Mouse (Mus musculus) myocyte (in vitro differentiated cells): ENCODE data around the gene Pde8a. TPM values are rescaled to one million over a fixed set of nuclear protein-coding genes. Genes with fewer than 3 reads are reported as not detected.

Source experiments
- H3K27me3 ChIP-seq: one replicate; pipeline ENCODE4 v1.6.1; 2011; ENCODE audit not compliant: control insufficient read depth, insufficient read depth, insufficient read length
- H3K36me3 ChIP-seq: one replicate; pipeline ENCODE4 v1.6.1; 2011; ENCODE audit not compliant: control insufficient read depth, insufficient read depth
- H3K4me2 ChIP-seq: one replicate; pipeline ENCODE4 v1.6.1; 2011; ENCODE audit warnings: low read depth, control low read depth
- H3K4me3 ChIP-seq: one replicate; pipeline ENCODE4 v1.5.1; 2011; ENCODE audit warnings: mild to moderate bottlenecking, control low read depth, moderate library complexity
- H3K79me2 ChIP-seq: one replicate; pipeline ENCODE4 v1.6.1; 2011; ENCODE audit not compliant: control insufficient read depth, insufficient read depth
- H3ac ChIP-seq: one replicate; pipeline ENCODE4 v1.6.1; 2011; ENCODE audit not compliant: control insufficient read depth, insufficient read length
- CEBPB ChIP-seq: IDR thresholded peaks from 2 replicates; pipeline ENCODE4 v1.6.1; 2011; ENCODE audit warnings: mild to moderate bottlenecking, moderate library complexity; ENCODE audit not compliant: poor library complexity, insufficient read depth, severe bottlenecking
- E2F4 ChIP-seq: IDR thresholded peaks from one replicate; pipeline ENCODE4 v1.6.1; 2011; ENCODE audit warnings: mild to moderate bottlenecking, control low read depth, moderate library complexity; ENCODE audit not compliant: insufficient read depth
- MAX ChIP-seq: IDR thresholded peaks from one replicate; pipeline ENCODE4 v1.6.1; 2011; ENCODE audit warnings: low read depth, mild to moderate bottlenecking, control low read depth
- MYOD1 ChIP-seq, 3 experiments: IDR thresholded peaks; one replicate each; pipeline ENCODE4 v1.6.1; 2011; ENCODE audit warnings: control low read depth in 2 of 3, low read depth in 2 of 3, mild to moderate bottlenecking in 2 of 3, moderate library complexity in 1 of 3; ENCODE audit not compliant: insufficient read length in 2 of 3, control insufficient read depth in 1 of 3
- MYOG ChIP-seq, 3 experiments: IDR thresholded peaks; one replicate each; pipeline ENCODE4 v1.6.1; 2011; ENCODE audit warnings: control low read depth in 2 of 3, low read depth in 2 of 3, mild to moderate bottlenecking in 2 of 3; ENCODE audit not compliant: insufficient read length in 2 of 3, control insufficient read depth in 1 of 3, insufficient read depth in 1 of 3
- POLR2A ChIP-seq: IDR thresholded peaks from one replicate; pipeline ENCODE4 v1.6.1; 2011; ENCODE audit warnings: low read depth, mild to moderate bottlenecking, control low read depth, moderate library complexity; ENCODE audit not compliant: insufficient read length
- POLR2AphosphoS2 ChIP-seq: IDR thresholded peaks from one replicate; pipeline ENCODE4 v1.6.1; 2011; ENCODE audit warnings: low read depth, control low read depth; ENCODE audit not compliant: insufficient read length
- REST ChIP-seq: IDR thresholded peaks from one replicate; pipeline ENCODE4 v1.6.1; 2011; ENCODE audit warnings: mild to moderate bottlenecking, control low read depth, moderate library complexity; ENCODE audit not compliant: insufficient read depth, insufficient read length
- SRF ChIP-seq: IDR thresholded peaks from one replicate; pipeline ENCODE4 v1.6.1; 2011; ENCODE audit warnings: low read depth; ENCODE audit not compliant: control insufficient read depth, insufficient read length
- TCF12 ChIP-seq: IDR thresholded peaks from one replicate; pipeline ENCODE4 v1.6.1; 2011; ENCODE audit warnings: mild to moderate bottlenecking, control low read depth; ENCODE audit not compliant: poor library complexity, insufficient read depth, severe bottlenecking
- TCF3 ChIP-seq: IDR thresholded peaks from one replicate; pipeline ENCODE4 v1.6.1; 2011; ENCODE audit warnings: low read depth, control low read depth; ENCODE audit not compliant: insufficient read length
- USF1 ChIP-seq: IDR thresholded peaks from one replicate; pipeline ENCODE4 v1.6.1; 2011; ENCODE audit warnings: low read depth, mild to moderate bottlenecking, control low read depth, moderate library complexity
- polyA plus RNA-seq: library from polyadenylated mRNA; unstranded; fragments of >200 nt; fragmentation: generic; extraction: Trizol; gene quantifications from one replicate; pipeline ENCODE4 v1.2.1, GENCODE M21; 2012; ENCODE audit warnings: missing spikeins

Pde8a gene
- polyA plus RNA-seq, 1 experiment: 3.5 TPM

GRCm38 (mm10) chr7:81281240-81281639 is 67.8 kb downstream of the Pde8a start:
- H3K27me3 ChIP-seq: no peaks in the 10 kb centered on the region

DNA sequence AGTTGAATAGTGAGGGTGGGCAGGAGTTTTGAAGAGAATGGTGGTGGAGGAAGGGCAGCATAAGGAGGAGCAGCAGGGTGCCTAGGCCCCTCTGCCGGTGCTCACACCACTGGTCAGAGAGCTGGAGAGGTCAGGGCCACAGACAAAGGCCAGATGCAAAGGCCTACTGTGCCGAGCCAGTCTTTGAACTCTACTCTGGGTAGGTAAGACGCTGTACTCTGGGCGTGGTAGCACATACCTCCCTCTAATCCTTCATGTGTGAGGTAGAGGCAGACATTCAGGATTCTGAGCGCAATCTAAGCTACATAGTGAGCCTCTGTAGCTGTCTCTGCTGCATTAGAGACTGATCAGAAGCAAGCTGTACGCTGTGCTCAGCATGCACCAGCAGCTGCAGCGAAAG is 73.1 kb downstream of the Pde8a start:
- H3K27me3 ChIP-seq: no peaks in the 10 kb centered on the region
- H3K36me3 ChIP-seq: no peaks in the 10 kb centered on the region
- H3K4me2 ChIP-seq: no peak overlapping the region
- TF ChIP-seq MAX (no peak), POLR2A (no peak), MYOG (IDR thresholded peaks at IDR 0.05; ENCODE audit: control insufficient read depth in 1 of 3, insufficient read depth in 1 of 3, insufficient read length in 2 of 3, low read depth in 2 of 3) (no peak), SRF (no peak), CEBPB (no peak), TCF12 (no peak), MYOD1 (IDR thresholded peaks at IDR 0.05; ENCODE audit: control insufficient read depth in 1 of 3, insufficient read length in 2 of 3, low read depth in 2 of 3) (no peak)
- no peak overlapping the region for H3ac ChIP-seq
- no peaks in the 10 kb centered on the region for H3K79me2 ChIP-seq
- no peak overlapping the region for H3K4me3 ChIP-seq

More at GRCm38 (mm10) chr7:81281240-81281639, 67.8 kb downstream of the Pde8a start:
- TF ChIP-seq POLR2AphosphoS2 (no peak), CEBPB (no peak), TCF12 (no peak), MAX (no peak), REST (no peak), TCF3 (no peak), MYOD1 (IDR thresholded peaks at IDR 0.05; ENCODE audit: control insufficient read depth in 1 of 3, insufficient read length in 2 of 3, low read depth in 2 of 3) (no peak), POLR2A (no peak), SRF (no peak), MYOG (IDR thresholded peaks at IDR 0.05; ENCODE audit: control insufficient read depth in 1 of 3, insufficient read depth in 1 of 3, insufficient read length in 2 of 3, low read depth in 2 of 3) (no peak), E2F4 (no peak), USF1 (no peak)
- no peak overlapping the region for H3K4me2 ChIP-seq
- no peaks in the 10 kb centered on the region for H3K79me2 ChIP-seq
- no peak overlapping the region for H3K4me3 ChIP-seq
- no peak overlapping the region for H3ac ChIP-seq
- no peaks in the 10 kb centered on the region for H3K36me3 ChIP-seq

- H3K4me3 ChIP-seq: no peak overlapping the region
- H3ac ChIP-seq: no peak overlapping the region
- H3K27me3 ChIP-seq: no peaks in the 10 kb centered on the region
- H3K36me3 ChIP-seq: no peaks in the 10 kb centered on the region
- no peaks in the 10 kb centered on the region for H3K79me2 ChIP-seq
- TF ChIP-seq TCF3: no peak
- TF ChIP-seq TCF12: no peak
- TF ChIP-seq POLR2A: no peak
- no peak for TF ChIP-seq CEBPB
- TF ChIP-seq MAX: no peak
- H3K4me2 ChIP-seq: no peak overlapping the region
These were observed 73.5 kb downstream of the Pde8a start for GRCm38 (mm10) chr7:81286946-81287345.

DNA sequence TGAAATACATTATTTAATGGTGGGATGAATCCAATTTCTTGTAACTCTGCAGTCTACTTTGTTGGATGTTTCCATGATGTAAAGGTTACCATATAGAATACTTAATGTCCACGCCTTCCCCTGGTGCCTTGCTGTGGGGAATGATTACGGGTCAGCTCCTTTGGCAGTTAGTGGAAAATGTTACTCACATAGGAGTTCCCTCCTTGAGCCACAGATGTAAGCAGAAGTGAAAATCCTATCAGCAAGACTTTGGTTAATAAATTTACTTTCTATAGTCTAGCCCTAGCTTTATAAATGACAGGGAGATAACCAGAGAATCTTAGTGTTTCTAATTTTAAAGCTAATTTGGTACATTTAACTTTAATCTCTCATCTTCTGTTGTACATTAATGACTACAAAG is 81.8 kb downstream of the Pde8a start:
- Histone ChIP-seq H3K36me3 (no peaks in the 10 kb centered on the region), H3K27me3 (no peaks in the 10 kb centered on the region), H3K4me3 (no peak overlapping the region), H3K4me2 (no peak overlapping the region), H3K79me2 (no peaks in the 10 kb centered on the region), H3ac (no peak overlapping the region)
- TF ChIP-seq POLR2AphosphoS2 (no peak), E2F4 (no peak), MYOD1 (IDR thresholded peaks at IDR 0.05; ENCODE audit: control insufficient read depth in 1 of 3, insufficient read length in 2 of 3, low read depth in 2 of 3) (no peak), TCF12 (no peak), MAX (no peak), TCF3 (no peak), CEBPB (no peak), USF1 (no peak), SRF (no peak), REST (no peak), MYOG (IDR thresholded peaks at IDR 0.05; ENCODE audit: control insufficient read depth in 1 of 3, insufficient read depth in 1 of 3, insufficient read length in 2 of 3, low read depth in 2 of 3) (no peak), POLR2A (no peak)

DNA sequence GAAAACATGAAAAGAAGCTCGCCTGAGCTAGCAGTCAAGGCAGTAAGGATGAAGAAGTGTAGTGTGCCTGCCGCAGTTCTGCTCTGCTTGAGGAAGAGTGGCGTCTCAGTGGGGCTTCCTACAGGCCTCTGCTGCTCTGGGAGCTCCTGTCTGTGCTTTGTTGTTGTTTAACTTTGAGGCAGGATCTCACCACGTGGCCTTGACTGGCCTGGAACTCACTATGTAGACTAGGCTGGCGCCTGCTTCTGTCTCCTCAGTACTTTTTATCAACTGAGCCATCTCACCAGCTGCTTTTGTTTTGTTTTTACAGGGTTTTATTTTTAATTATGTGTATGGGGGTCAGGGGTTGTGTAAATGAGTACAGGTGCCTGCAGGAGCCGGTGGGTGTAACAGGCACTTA is 84.8 kb downstream of the Pde8a start:
- H3K79me2 ChIP-seq: no peaks in the 10 kb centered on the region
- no peak overlapping the region for H3ac ChIP-seq
- no peak overlapping the region for H3K4me2 ChIP-seq
- H3K4me3 ChIP-seq: no peak overlapping the region
- no peak for TF ChIP-seq USF1
- no peak for TF ChIP-seq MYOD1 (IDR thresholded peaks at IDR 0.05; ENCODE audit: control insufficient read depth in 1 of 3, insufficient read length in 2 of 3, low read depth in 2 of 3)
- no peak for TF ChIP-seq MYOG (IDR thresholded peaks at IDR 0.05; ENCODE audit: control insufficient read depth in 1 of 3, insufficient read depth in 1 of 3, insufficient read length in 2 of 3, low read depth in 2 of 3)
- TF ChIP-seq REST: no peak
- no peak for TF ChIP-seq SRF
- TF ChIP-seq CEBPB: no peak
- TF ChIP-seq POLR2A: no peak
- TF ChIP-seq TCF3: no peak
- TF ChIP-seq TCF12: no peak
- TF ChIP-seq E2F4: no peak
- no peak for TF ChIP-seq POLR2AphosphoS2
- no peak for TF ChIP-seq MAX
- no peaks in the 10 kb centered on the region for H3K36me3 ChIP-seq
- no peaks in the 10 kb centered on the region for H3K27me3 ChIP-seq
